Mouse (Mus musculus) stomach, embryonic 16.5 days (tissue): ENCODE measurements around the gene Rtn1. TPM values are rescaled to one million over a fixed set of nuclear protein-coding genes. Genes with fewer than 3 reads are reported as not detected.

Experiments
- ATAC-seq: fragments of 200-750 bp; cut with Nextera tagmentation; 2 replicates; pipeline ENCODE4 v1.8.0; 2017; ENCODE audit warnings: moderate number of reproducible peaks, moderate TSS enrichment; ENCODE audit not compliant: insufficient read depth, low FRiP score
- H3K27ac ChIP-seq: fragments of 300-500 bp; sonication (generic); 2 replicates; pipeline ENCODE4 v1.5.1; 2014; ENCODE audit warnings: low read length
- H3K27me3 ChIP-seq: fragments of 300-500 bp; sonication (generic); 2 replicates; pipeline ENCODE4 v1.6.1; 2014; ENCODE audit warnings: low read length, control low read depth, mixed read lengths; ENCODE audit not compliant: control insufficient read depth, insufficient read depth
- H3K36me3 ChIP-seq: fragments of 300-500 bp; sonication (generic); 2 replicates; pipeline ENCODE4 v1.6.1; 2014; ENCODE audit warnings: low read length; ENCODE audit not compliant: control insufficient read depth, insufficient read depth
- H3K4me1 ChIP-seq: fragments of 300-500 bp; sonication (generic); 2 replicates; pipeline ENCODE4 v1.6.1; 2014; ENCODE audit warnings: low read length, control low read depth, mixed read lengths; ENCODE audit not compliant: control insufficient read depth, insufficient read depth
- H3K4me2 ChIP-seq: fragments of 300-500 bp; sonication (generic); 2 replicates; pipeline ENCODE4 v1.6.1; 2014; ENCODE audit warnings: low read depth, low read length, mixed read lengths
- H3K4me3 ChIP-seq: fragments of 300-500 bp; sonication (generic); replicated peaks from 2 replicates; pipeline ENCODE4 v1.5.1; 2014; ENCODE audit warnings: mild to moderate bottlenecking, low read length
- H3K9ac ChIP-seq: fragments of 300-500 bp; sonication (generic); 2 replicates; pipeline ENCODE4 v1.6.1; 2014; ENCODE audit warnings: low read length
- H3K9me3 ChIP-seq: fragments of 300-500 bp; sonication (generic); replicated peaks from 2 replicates; pipeline ENCODE4 v1.6.1; 2016; ENCODE audit warnings: low read length, control low read depth; ENCODE audit not compliant: control insufficient read depth
- WGBS: fragments of 180-500 bp; shearing (Covaris S2); extraction: QIAGEN DNeasy Blood & Tissue Kit; methylation state at CpG from one replicate; pipeline ENCODE4 v1.1.7; 2014; 5-methylcytosine and 5-hydroxymethylcytosine counted together
- polyA plus RNA-seq: library from polyadenylated mRNA; unstranded; fragments of >200 nt; fragmentation: Nextera tagmentation; extraction: Ambion mirVana; gene quantifications from 2 replicates; pipeline ENCODE4 v1.2.1, GENCODE M21; 2015

The Rtn1 gene
- polyA plus RNA-seq, 1 experiment from 2014 or later: 59.8 TPM

GRCm38 (mm10) chr12:72422681-72423080 lies 13.8 kb upstream of the Rtn1 start:
- no peak overlapping the region for H3K9ac ChIP-seq
- H3K9me3 ChIP-seq: no peaks in the 10 kb centered on the region
- H3K4me2 ChIP-seq: no peak overlapping the region
- H3K27me3 ChIP-seq: no peaks in the 10 kb centered on the region
- H3K4me1 ChIP-seq: no peaks in the 10 kb centered on the region
- no peak overlapping the region for H3K27ac ChIP-seq
- no peak overlapping the region for H3K4me3 ChIP-seq
- WGBS: 41% methylated on average over 4 of the region's 4 CpGs
- no peak for ATAC-seq
- no peaks in the 10 kb centered on the region for H3K36me3 ChIP-seq

- no peaks in the 10 kb centered on the region for H3K9me3 ChIP-seq
- H3K4me1 ChIP-seq: no peaks in the 10 kb centered on the region
- H3K4me2 ChIP-seq: no peak overlapping the region
- 32% methylated on average over 3 of the region's 3 CpGs for WGBS
- no peak overlapping the region for H3K27ac ChIP-seq
- no peaks in the 10 kb centered on the region for H3K27me3 ChIP-seq
- ATAC-seq: no peak
- no peak overlapping the region for H3K4me3 ChIP-seq
- H3K9ac ChIP-seq: no peak overlapping the region
- H3K36me3 ChIP-seq: no peaks in the 10 kb centered on the region
These were observed 8.9 kb upstream of the Rtn1 start for GRCm38 (mm10) chr12:72417762-72418161.

- ATAC-seq: peak; percentile 60
- Histone ChIP-seq H3K4me2 (peak overlapping the region; percentile 97), H3K27ac (no peak overlapping the region), H3K27me3 (peaks cover 31% of the 10 kb centered on the region), H3K4me3 (peak overlapping the region; percentile 63), H3K9ac (peak overlapping the region; percentile 65), H3K4me1 (peaks cover 10% of the 10 kb centered on the region), H3K36me3 (no peaks in the 10 kb centered on the region), H3K9me3 (no peaks in the 10 kb centered on the region)
- 1% methylated on average over 63 of the region's 63 CpGs for WGBS
These were observed 553 bp downstream of the Rtn1 start for GRCm38 (mm10) chr12:72408111-72408891.

- no peak for ATAC-seq
- peaks cover 31% of the 10 kb centered on the region for H3K27me3 ChIP-seq
- no peaks in the 10 kb centered on the region for H3K9me3 ChIP-seq
- peaks cover 10% of the 10 kb centered on the region for H3K4me1 ChIP-seq
- no peaks in the 10 kb centered on the region for H3K36me3 ChIP-seq
- 1% methylated on average over 17 of the region's 17 CpGs for WGBS
- H3K27ac ChIP-seq: no peak overlapping the region
- peak overlapping the region; percentile 65; the same call in 1 of the 2 replicates for H3K9ac ChIP-seq
- H3K4me2 ChIP-seq: peak overlapping the region; percentile 97
- H3K4me3 ChIP-seq: peak overlapping the region; percentile 63
These were observed 1.1 kb downstream of the Rtn1 start for GRCm38 (mm10) chr12:72407721-72408110.

- no peak overlapping the region for H3K27ac ChIP-seq
- H3K4me3 ChIP-seq: no peak overlapping the region
- WGBS: 15% methylated on average over 11 of the region's 11 CpGs
- H3K4me2 ChIP-seq: peak overlapping the region; percentile 97; the same call in 1 of the 2 replicates
- ATAC-seq: no peak
- peaks cover 10% of the 10 kb centered on the region for H3K4me1 ChIP-seq
- no peaks in the 10 kb centered on the region for H3K36me3 ChIP-seq
- no peak overlapping the region for H3K9ac ChIP-seq
- H3K27me3 ChIP-seq: peaks cover 31% of the 10 kb centered on the region
- no peaks in the 10 kb centered on the region for H3K9me3 ChIP-seq
These were observed 1.7 kb downstream of the Rtn1 start for GRCm38 (mm10) chr12:72407146-72407545.

- WGBS: 59% methylated on average over 5 of the region's 5 CpGs
- Histone ChIP-seq H3K4me2 (no peak overlapping the region), H3K27me3 (peaks cover 28% of the 10 kb centered on the region), H3K4me3 (no peak overlapping the region), H3K27ac (no peak overlapping the region), H3K9ac (no peak overlapping the region), H3K4me1 (peaks cover 10% of the 10 kb centered on the region), H3K36me3 (no peaks in the 10 kb centered on the region), H3K9me3 (no peaks in the 10 kb centered on the region)
- ATAC-seq: no peak
These were observed 3.8 kb downstream of the Rtn1 start for GRCm38 (mm10) chr12:72405031-72405430.

- no peaks in the 10 kb centered on the region for H3K27me3 ChIP-seq
- H3K9me3 ChIP-seq: no peaks in the 10 kb centered on the region
- 41% methylated on average over 13 of the region's 13 CpGs for WGBS
- no peak for ATAC-seq
- no peak overlapping the region for H3K27ac ChIP-seq
- H3K9ac ChIP-seq: no peak overlapping the region
- no peak overlapping the region for H3K4me3 ChIP-seq
- H3K36me3 ChIP-seq: no peaks in the 10 kb centered on the region
- no peaks in the 10 kb centered on the region for H3K4me1 ChIP-seq
- H3K4me2 ChIP-seq: no peak overlapping the region
These were observed 15.6 kb downstream of the Rtn1 start for GRCm38 (mm10) chr12:72393046-72393805.

GRCm38 (mm10) chr12:72390346-72390745 lies 18.5 kb downstream of the Rtn1 start:
- Histone ChIP-seq H3K27ac (no peak overlapping the region), H3K4me2 (no peak overlapping the region), H3K4me1 (no peaks in the 10 kb centered on the region), H3K4me3 (no peak overlapping the region), H3K9me3 (no peaks in the 10 kb centered on the region), H3K27me3 (no peaks in the 10 kb centered on the region), H3K36me3 (no peaks in the 10 kb centered on the region), H3K9ac (no peak overlapping the region)
- no peak for ATAC-seq
- 41% methylated on average over 2 of the region's 2 CpGs for WGBS

GRCm38 (mm10) chr12:72389377-72390103 lies 19.3 kb downstream of the Rtn1 start:
- Histone ChIP-seq H3K4me3 (no peak overlapping the region), H3K9ac (no peak overlapping the region), H3K27me3 (no peaks in the 10 kb centered on the region), H3K9me3 (no peaks in the 10 kb centered on the region), H3K4me1 (no peaks in the 10 kb centered on the region), H3K27ac (no peak overlapping the region), H3K4me2 (no peak overlapping the region), H3K36me3 (no peaks in the 10 kb centered on the region)
- no peak for ATAC-seq
- 73% methylated on average over 14 of the region's 14 CpGs for WGBS
